Mouse (Mus musculus) ES-E14 (cell line): ENCODE data around the gene Hacd2.

Source experiments
- HCFC1 ChIP-seq: IDR thresholded peaks from 2 replicates; pipeline ENCODE4 v1.6.1; 2012; ENCODE audit warnings: low read length, inconsistent platforms, borderline replicate concordance; ENCODE audit not compliant: insufficient read depth
- ZNF384 ChIP-seq: IDR thresholded peaks from 2 replicates; pipeline ENCODE4 v1.6.1; 2012; ENCODE audit warnings: low read depth, low read length, inconsistent platforms

DNA sequence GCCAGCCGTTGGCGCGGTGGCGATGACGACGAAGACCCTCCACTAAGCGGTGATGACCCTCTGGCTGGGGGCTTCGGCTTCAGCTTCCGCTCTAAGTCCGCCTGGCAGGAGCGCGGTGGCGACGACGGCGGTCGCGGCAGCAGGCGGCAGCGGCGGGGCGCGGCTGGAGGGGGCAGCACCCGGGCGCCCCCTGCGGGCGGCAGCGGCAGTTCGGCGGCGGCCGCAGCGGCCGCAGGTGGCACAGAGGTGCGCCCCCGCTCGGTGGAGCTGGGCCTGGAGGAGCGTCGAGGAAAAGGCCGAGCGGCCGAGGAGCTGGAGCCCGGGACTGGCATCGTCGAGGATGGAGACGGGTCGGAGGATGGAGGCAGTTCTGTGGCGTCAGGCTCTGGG, 134.1 kb downstream of the Hacd2 start:
- TF ChIP-seq HCFC1, result no peak; the same call in 1 of the 2 replicates
- no peak for TF ChIP-seq ZNF384
